Mouse (Mus musculus) layer of hippocampus, adult 18-20 months (tissue): ENCODE data around the gene Col4a3. TPM values are rescaled to one million over a fixed set of nuclear protein-coding genes. Genes with fewer than 3 reads are reported as not detected.

Experiments
- DNase-seq, 2 experiments: peaks; one replicate each; pipeline ENCODE4 v3.0.0; 2022; ENCODE audit warnings: low spot score in 2 of 2
- total RNA-seq, 2 experiments: library from RNA; stranded (reverse); gene quantifications; 2 replicates each; pipeline ENCODE4 v1.2.3; 2021

Gene Col4a3
- total RNA-seq, 2 experiments from 2014 or later = 0.22 to 0.30 TPM

GRCm38 (mm10) chr1:82766641-82767040 is 179.9 kb downstream of the Col4a3 start:
- DNase-seq = no peak

GRCm38 (mm10) chr1:82768269-82768668 is 181.5 kb downstream of the Col4a3 start, which contains the start of gene Tm4sf20:
Gene Tm4sf20 (minus strand): TSS chr1:82768461.
- no peak for DNase-seq

DNA sequence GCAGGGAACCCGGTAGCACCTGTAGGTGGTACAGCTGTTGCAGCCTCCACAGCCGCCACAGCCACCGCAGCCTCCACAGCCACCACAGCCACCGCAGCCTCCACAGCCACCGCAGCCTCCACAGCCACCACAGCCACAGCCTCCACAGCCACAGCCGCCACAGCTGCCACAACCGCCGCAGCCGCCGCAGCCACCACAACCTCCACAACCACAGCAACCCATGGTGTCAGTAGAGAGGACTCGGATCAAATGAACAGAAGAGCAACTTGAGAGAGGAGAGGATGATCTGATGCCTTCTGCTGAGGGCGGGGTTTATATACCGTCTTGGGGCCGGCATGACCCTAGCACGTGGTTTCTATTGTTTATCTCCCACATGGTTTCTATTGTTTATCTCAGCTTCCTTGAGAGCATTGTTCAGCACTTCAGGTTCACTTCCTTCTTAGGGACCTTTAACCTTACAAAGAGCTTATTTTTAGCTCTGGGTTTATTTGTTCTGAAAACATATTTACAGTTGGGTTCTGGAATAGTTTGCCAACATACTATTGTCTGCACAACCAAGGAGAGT is 184.4 kb downstream of the Col4a3 start, which contains the start of gene Gm47791:
Gm47791 (minus strand) TSS at position 222 of the 565 bp plus-strand sequence.
- DNase-seq = no peak

Other genes starting within 250 kb of the Col4a3 start
- 1 to 10 TPM in 1 of 2 experiments, under 1 TPM in 1; 0.52 to 1.0 TPM for gene Col4a4, start 72 bp upstream of the Col4a3 start, total RNA-seq
- 100 to 1,000 TPM; 228 to 243 TPM for gene Mff, start 138.0 kb downstream of the Col4a3 start, total RNA-seq
- gene Tm4sf20, start 181.5 kb downstream of the Col4a3 start, total RNA-seq = not detected
- gene Gm47791, start 184.3 kb downstream of the Col4a3 start, total RNA-seq = not detected